Mouse (Mus musculus) neural tube, embryonic 10.5 days (tissue): ENCODE data around the gene Zc3h12a.
A peak's percentile ranks its signal among the peaks of the same experiment; 100 is the strongest.

Experiments used
- DNase-seq: peaks from one replicate; pipeline ENCODE4 v3.0.0-alpha.2; 2017; ENCODE audit warnings: low spot score; ENCODE audit errors: extremely low spot score

Zc3h12a gene

DNA sequence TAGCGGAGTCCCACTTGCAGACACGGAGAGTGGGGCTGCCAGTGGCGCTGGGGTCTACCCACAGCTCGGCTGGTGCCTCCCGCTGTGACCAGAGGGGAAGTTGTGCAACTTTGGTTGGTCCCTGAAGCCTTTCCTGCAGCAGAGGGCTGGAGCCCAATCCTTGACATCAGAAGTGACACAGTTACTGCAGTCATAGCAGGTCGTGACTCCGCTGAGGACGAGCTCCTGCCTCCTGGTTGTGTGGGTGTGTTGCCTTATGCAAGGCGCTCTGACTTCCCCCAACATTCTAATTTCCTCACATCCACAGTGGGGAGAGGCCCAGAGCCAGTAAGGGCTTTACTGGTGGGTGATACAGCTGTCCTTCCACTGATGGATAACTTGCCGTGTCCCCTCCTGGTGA is 17.6 kb upstream of the Zc3h12a start:
- DNase-seq = no peak

DNA sequence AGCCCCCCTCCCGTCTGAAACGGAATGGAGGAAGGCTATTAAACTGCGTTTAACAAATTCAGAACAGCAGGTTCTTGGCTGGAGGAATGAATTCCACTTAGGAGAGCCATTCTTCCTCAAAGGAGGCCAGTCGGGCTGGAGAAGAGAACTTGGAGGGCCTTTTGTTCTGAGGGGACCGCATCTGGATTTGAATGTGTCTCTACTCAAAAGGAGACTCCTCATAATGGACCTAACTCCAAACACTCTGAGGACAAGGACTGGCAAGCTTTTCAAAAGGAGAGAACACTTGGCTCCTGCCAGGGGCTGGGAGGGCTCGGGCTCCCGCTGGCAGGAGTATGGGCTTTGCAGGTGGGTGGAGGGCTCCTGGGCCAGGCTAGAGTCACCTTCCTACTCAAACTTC is 17.0 kb upstream of the Zc3h12a start:
- DNase-seq = no peak

DNA sequence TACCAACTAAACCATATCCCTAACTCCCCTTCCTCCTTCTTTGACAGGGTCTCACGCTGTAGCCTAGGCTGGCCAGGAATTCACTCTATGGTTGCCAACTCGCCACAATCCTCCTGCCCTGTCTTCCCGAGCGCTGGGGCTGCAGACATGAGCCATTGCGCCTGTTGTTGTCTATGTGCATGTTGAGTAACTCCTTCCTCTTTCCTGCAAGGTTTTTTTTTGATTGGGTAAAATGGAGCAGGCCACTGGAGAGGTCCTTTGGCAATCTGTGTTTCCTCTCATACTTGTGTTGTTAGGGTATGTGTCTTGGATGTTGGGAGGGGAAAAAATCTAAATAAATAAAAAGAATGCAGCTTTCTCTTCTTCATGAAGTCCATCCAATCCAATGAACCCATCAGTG is 16.6 kb upstream of the Zc3h12a start:
- DNase-seq = no peak

DNA sequence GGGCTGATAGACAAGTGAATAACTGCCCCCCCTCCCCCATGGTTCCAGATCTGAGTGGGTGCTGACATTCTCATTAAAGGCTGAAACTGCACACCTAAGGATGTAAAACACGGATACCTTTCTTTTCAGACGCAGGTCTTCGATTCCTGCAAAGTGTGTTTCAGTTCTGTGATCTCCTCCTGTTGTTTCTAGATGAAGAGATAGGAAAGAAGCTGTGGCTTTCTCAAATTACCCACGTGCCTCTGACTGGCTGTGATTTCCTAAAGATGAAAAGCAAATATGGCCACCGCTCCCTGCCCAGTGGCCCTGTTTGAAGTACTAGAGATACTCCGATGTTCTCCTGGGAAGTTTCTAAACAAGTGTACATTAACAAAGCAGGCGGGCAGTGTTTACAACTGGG is 10.7 kb upstream of the Zc3h12a start:
- no peak for DNase-seq

DNA sequence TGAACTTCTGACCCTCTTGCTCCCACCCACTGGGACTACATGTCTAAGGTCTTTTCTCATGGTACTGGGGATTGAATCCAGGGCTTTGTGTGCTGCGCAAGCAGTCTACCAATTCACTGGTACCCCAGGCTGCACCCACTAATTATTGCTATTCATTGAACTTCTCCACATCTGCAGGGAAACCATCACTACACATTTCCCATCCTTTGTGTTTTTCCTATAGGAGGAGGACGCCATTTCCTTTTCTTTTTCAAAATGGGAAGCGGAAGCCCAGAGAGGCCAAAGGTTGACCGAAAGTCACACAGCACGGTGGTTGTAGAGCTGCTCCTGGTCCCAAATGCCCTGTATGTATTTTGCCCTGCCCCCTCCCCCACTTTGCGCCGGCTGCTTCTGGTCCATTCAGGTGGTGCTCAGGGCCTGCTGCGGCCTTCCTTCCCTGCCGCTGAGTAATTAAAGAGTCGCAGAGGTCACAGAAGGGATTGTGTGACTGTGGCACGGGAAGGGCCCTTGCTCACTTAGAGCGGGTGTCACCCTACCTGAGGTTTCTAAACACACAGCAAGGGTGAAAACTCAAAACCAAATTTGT is 8.8 kb upstream of the Zc3h12a start:
- DNase-seq = no peak

DNA sequence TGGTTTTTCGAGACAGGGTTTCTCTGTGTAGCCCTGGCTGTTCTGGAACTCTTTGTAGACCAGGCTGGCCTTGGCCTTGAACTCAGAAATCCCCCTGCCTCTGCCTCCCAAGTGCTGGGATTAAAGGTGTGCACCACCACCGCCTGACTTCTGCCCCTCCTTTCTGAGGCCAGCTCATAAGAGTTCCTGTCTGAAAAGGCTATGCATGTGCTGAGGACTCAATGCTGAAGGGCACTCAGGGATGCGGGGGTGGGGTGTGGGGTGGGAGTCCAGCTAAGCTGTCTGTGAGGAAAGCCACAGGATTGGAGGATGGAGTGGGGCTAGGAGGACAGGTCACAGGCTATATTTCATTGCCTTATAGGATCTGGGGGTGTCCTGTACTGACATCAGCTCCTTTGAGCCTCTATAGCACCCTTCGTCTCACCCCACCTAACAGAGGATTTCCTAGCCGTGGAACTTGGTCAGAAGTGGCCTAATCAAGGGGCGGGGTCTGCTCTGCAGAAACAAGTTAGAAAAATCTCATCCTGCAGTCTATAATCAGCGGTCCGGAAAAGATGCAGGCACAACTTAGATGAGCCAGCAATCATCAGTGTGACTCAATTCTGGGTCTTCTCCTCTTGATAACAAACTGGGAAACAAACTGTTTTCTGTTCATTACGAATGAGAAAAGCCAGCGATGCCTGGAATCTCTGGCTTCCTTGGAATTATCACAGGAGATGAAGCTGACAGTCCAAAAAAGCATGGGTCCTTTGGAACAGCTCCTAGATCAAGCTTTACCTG is 7.6 kb upstream of the Zc3h12a start:
- DNase-seq = no peak

DNA sequence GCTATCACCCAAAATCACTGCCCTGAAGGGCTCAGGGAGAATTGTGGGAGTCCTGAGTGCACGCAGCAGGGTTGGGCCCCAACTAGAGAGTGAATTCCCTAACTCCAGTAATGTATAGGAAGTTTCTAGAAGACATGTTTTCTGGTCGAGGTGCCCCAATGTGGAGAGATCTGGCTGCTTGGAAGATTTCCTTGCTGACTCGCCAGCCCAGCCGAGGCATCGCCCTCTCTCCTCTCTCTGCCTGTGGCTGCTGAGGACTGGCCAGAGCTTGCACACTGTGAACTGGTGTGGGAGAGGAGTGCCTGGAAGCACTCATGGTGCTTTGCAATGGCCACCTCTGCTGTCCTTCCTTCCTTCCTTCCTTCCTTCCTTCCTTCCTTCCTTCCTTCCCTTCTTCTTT is 7.0 kb upstream of the Zc3h12a start:
- no peak for DNase-seq

DNA sequence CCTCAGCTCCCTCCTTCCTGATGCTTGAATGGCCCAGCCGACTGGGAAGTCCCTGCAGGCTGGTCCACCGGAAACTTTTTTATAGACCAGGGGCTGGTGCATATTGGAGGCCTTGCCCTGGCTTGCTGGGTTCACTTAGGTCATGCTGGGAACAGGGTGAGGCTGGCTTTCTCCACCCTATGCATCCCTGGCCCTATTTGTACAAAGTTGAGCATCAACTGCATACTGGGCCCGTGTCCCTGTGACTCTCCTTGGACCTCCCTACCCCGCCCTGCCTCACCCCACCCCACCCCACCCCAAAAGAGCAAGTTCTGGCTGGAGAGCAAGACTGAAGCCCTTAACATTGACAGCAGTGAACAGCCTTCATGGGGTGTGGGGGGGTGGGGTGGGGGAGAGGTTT is 6.6 kb upstream of the Zc3h12a start:
- no peak for DNase-seq

DNA sequence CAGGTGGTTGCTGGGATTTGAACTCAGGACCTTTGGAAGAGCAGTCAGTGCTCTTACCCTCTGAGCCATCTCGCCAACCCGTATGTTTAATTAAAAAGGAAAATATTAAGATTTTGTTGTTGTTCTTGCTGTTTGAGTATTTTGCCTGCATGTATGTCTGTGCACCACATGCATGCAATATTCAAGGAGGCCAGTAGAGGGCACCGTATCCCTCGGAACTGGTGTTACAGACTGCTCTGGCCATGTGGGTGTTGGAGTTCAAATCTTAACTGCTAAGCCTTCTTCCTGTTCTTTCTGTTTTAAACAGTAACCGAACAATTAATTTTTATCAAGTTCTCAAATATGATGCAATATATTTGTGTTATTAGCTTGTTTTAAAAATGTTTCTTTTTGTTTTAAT is 4.8 kb upstream of the Zc3h12a start:
- DNase-seq = peak; percentile 66

DNA sequence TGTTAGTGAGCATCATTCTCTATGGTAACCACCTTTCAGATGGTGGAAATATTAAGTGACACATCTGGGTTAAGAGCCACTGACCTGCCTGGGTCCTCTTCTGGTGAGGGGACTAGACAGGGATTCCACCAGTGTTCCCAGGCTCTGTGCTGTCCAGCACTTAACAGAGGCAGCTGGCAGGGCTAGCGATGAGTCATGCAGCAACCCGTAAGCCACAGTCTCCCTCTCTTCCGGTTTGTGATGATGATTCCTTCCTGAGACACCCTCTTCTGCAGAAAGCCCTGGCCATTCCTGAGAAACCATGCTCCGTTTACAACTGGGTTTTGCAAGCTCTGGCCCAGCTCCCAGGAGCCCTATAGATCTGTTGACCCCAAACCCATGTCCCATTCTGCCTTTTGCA is 3.9 kb upstream of the Zc3h12a start:
- DNase-seq = no peak

DNA sequence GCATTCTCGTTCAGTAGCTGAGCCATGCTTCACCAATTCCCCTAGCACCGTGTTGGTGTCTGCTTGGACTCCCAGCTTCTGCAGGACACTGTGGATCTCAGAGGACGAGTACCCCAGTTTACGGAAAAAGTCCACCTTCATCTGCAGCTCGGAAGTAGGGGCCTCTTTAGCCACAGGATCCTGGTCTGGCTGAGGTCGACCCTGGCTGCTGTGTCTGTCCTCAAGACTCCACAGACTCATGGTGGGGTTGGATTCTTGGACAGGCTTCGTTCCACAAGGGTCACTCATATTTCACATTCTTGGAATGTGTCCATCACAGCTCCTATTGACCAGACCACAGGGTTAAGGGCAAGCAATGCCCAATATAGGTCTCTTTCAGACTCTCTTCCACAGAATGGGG is 879 bp downstream of the Zc3h12a start:
- DNase-seq = no peak

DNA sequence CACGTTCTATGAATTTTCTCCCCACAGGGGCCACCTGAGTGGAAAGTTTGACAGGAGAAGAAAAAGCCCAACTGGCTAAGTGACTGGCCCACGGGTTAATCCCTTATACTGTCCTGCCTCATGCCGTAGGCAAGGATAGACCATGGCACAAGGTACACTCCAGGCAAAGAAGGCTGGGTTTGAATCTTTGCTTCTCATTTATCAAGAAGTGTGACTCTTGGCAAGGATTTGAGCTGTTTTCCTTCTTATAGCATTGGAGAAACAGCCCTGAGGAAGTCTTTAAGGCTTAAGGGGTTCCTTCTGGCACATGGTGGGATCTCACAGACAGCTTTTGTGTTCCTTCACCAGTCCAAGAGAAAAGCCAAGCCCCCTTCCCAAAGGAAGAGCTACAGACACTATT is 1.5 kb downstream of the Zc3h12a start:
- DNase-seq = no peak

DNA sequence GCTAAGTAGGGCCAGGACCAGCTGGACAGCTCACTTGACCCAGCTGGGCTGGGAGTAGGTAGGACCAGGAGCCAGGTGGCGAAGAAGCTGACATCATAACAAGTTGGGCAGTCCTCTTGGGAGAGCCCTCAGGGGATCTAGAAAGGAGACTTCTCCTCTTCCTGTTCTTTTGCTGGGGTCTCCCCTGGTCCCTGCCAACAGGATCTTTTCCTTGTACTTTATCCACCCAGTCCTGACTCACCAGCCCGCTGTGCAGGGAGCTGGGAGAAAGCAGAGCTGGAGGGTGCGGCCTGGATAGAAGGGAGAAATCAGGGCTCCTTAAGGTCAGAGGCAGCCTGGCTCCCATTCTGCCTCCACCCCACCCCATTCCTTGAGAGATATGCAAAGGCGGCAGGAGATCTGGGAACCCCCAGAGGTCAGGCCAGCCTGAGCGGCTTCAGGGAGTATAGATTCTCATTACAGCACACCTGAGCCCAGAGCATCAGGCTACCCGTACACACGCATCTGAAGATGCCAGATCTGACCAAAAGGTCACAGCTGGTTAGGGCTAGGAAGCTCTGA is 2.2 kb downstream of the Zc3h12a start:
- no peak for DNase-seq

DNA sequence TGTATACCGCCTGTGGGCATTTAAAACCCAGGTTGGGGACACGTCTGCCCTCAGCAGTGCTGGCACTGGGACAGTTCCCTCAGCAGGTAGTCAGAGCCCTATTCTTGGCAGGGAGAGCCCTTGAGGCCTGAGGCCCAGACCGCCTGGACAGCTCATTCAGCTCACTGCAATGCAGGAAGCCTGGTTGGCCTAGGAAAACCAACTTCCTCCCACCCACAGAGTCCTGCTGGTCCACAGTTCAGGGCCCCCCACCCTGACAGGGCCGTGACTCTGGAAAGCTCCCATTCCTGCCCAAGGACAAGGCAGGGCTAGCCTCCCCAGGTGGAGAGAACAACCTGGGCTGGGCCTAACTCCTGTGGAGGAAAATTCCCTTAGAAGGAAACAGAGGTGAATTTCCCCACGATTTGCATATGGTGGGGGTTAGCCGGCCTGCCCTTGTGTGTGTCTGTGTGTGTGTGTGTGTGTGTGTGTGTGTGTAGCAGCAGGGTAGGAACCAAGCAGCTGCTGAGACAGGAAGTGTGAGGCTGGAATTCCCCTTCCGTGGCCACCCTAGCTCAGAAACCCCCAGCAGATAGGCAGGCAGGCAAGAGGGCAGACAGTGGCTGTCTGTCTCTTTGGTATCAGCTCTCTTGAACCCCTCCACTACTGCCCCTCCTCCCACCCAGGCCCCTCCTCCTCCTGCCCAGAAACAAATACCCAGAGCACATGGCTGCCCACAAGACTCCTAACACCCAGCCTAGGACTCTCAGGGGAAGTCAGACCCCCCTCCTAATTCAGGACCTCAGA is 3.0 kb downstream of the Zc3h12a start:
- no peak for DNase-seq

DNA sequence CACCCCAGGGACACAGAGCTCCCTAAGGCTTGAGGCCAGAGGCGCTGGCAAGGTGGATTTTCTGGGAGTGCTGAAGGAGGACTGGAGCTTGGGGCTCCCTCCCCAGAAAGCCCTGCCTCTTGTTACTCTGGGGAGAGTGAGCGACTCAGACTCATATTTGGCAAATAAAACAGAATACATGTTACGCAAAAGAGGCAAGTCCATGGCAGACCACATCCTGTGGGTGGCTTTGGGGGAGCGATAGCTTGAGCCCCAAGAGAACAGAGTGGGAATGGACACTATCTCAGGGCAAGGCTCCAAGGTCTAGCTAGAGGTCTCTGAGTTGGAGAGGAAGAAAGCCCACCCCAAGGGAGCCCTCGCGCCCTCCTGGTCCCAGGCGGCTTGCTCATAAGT is 4.4 kb downstream of the Zc3h12a start:
- no peak for DNase-seq

DNA sequence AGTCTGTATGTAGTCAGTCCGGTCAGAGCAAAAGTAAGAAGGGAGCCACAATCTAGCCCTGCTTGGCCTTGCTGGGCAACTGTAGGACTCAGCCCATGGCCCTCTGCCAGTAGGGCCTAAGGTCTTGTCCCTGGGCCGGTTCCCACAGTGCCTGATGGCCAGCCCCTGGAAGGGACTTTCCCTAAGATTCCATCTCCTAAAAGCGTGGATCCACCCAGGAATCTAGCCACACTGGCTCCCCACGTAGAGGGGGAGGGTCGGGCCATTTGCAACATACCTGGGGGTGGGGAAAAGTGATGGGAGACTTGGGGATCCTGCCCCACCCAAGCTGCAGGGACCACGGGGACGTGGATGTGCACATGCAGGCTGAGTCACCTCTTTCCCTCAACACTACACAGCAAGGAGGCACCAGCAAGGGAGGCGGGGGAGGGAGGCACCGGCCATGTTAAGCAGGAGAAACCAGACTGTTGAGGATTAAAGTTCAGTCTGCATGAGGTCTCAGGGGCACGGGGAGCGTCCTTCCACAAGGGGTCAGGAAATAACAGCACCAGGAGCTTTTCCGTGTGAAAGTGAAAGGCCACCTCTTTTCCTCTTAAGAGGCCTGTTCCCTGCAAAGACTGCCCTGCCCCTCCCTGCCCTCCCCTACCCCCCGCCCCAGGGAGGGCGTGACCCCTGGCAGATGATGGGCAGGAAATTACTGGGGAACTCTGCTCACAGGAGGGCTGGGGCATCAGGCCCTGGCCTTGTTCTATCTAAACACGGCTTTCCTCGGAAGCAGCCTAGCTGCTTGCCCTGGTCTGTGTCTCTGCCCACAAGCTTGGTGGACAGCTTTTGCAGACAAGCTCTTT is 5.0 kb downstream of the Zc3h12a start:
- DNase-seq = peak; percentile 35

DNA sequence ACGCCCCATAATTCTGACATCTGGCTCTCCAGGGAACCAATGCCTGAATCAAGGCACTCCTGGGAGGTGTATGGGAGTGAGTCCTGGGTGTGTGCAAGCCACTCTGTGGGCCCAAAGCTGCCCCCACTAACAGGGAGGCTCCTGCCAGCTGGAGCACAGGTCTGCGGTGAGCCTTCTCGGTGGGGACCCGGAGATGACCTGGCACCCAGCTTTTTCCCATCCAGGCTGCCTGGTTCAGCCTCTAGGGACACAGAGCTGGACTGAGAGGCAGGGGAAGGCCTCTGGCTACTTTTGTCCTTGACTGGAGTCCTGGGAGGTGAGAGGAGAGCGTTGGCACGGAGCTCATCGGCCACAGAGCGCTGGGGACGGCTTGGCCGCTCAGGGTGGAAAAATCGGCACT is 7.9 kb downstream of the Zc3h12a start:
- DNase-seq = no peak

DNA sequence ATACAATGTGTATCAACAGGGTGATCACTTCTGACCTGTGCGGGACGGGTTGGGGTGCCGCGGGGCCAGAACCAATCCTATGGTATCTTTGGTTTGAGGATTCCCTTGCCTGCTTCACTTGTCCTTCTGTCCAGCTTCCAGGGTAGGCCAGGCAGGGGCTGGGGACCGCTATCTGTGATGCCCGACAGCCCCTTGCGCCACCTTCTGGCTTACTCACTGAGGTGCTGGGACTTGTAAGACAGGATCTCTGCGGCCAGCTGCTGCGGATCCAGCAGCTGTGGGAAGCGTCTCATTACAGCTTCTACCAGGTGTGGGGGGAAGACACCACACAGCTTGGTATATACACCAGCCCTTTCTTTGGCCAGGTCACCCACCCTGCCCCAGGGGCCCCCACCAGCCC is 8.6 kb downstream of the Zc3h12a start:
- DNase-seq = peak; percentile 39

DNA sequence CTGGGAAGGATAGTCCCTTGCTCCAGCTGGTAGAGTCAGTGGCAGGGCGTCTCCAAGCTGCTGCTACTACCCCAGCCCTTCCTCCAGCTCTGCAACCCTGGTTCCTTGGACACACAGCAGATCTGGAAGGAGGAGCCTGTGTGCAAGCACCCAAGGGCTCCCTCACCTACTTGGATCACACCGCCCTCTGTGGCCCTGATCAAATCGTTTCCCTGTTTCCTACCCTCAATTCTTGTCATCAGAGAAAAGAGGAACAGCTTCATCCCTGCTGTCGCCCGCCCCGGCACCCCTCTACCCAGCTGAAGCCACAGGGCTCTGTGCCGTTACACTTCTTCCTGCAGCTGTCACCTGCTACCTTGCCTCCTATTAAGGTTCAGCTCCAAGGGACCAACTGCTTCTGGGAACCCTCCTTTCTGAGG is 9.7 kb downstream of the Zc3h12a start:
- DNase-seq = no peak

DNA sequence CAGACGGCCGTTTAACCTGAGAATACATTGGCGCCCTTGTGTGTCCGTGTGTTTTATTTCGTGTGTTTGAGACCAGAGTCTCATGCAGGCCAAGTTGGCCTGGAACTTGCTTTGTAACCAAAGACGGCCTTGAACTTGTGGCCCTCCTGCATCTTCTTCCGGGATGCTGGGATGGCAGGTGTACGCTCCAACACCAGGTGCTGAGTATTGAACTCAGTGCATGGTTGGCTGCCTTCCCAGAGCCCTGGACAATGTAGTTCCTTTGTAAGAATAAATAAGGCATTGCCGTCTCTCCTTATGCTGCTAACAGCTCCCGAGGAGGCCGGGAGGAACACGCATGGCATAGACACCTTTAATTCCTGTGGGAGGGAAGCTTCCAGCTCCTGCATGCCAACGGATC is 10.7 kb downstream of the Zc3h12a start:
- DNase-seq = no peak

DNA sequence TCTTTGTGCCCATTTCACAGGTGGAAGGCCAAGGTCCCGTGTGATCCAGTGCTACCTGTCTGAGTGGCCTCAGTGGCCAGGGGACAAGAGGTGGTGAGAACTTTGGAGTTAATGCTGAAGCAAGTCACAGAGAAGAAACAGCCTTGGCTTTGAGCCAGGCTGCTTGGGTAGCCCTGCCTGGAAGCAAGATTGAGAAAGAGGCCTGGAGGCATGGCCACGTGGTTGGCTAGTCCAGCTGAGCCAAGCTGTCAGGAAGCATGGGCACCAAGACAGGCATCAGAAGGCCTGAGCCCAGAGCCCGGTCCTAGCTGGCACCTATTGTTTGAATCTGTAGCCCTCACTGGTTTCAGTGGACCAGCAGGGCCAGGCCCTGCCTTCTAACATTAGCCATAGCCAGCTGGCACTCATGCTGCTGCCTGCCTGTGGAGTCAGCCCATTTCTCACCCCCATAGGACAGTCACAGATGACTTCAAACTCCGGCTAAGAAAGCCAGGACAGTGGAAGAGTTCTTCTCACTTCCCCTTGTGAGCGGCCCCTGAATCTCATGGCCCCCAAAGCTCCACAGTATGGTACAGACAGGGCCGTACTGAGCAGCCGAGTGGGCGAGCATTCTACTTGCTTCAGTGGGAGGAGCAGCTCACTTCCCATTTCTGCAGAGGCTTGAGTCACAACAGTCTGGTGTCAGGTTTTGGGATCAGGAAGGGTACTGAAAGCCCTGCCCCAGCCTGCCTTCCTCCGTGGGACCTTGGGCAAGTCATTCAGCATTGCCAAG is 11.4 kb downstream of the Zc3h12a start:
- DNase-seq = no peak
